Mouse (Mus musculus): ENCODE measurements around the gene Anapc16.

GRCm38 (mm10) chr10:59943421-59943989 is 59.4 kb downstream of the Anapc16 start:
- TF ChIP-seq CTCF (IDR thresholded peaks at IDR 0.05; ENCODE audit: low read depth) (no peak), EP300 (optimal IDR thresholded peaks at IDR 0.05) (no peak)

All from stomach, postnatal 0 days (tissue).